Mouse (Mus musculus) embryo, embryonic 11.5 days (tissue): ENCODE results near the gene Fam110c.

Experiments
- DNase-seq: peaks from one replicate; pipeline ENCODE4 v3.0.0-alpha.2; 2012; ENCODE audit warnings: low read depth, low spot score

Fam110c gene

DNA sequence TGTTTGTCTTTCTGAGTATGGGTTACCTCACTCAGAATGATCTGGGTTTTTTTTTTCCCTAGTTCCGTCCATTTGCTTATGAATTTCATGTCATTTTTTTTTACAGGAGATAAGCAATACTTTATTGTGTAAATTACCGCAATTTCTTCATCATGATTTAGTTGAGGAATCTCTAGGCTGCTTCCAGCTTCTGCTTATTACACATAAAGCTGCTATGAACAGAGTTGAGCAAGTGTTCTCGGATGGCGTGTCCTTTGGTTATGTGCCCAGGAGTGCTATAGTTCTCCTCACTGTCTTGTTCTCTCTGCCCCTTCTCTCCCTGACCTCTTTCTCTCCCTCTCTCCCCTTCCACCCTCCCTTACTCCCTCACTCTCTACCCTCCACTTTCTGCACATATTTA, 28.2 kb downstream of the Fam110c start:
- no peak for DNase-seq

DNA sequence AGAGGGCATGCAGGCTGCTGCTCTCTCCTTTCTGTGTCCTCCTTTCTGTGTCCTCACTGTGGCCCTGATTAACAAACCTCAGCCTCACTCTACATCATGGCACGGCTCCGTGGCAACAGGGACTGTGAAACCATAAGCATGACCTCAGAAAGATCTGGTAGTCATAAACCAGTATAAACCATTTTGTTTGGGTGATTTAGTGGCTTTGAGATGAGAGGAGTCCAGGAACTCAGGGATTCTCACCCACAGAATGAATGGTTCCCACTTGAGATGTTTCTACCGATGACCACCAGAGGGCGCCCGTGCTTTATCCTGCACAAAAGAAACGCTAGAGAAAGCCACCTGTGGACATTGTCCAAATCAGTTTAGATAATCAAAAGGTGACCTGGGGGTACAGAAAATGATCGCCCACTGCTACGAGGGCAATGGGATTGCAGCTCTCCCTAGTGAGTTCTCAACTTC, 42.4 kb downstream of the Fam110c start:
- DNase-seq, result peak; percentile 46

DNA sequence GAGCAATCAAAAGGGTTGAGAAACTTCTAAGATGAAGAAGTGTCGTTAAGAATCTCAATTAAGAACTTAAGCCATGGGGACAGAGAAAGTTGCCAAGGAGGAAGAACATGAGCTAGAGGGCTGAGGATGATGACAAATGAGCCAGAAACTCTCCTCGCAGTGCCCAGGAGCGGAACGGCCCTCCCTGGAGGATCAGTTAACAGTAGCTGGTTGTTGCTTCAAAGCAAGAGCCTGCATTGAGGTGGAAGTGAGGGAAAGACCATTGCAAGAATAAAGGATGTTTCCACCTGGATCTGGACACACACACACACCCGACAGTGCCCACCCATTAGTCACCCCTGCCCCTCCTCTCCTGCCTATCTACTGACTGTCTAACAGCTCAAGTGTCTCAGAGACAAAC, 46.9 kb downstream of the Fam110c start:
- DNase-seq, result no peak

DNA sequence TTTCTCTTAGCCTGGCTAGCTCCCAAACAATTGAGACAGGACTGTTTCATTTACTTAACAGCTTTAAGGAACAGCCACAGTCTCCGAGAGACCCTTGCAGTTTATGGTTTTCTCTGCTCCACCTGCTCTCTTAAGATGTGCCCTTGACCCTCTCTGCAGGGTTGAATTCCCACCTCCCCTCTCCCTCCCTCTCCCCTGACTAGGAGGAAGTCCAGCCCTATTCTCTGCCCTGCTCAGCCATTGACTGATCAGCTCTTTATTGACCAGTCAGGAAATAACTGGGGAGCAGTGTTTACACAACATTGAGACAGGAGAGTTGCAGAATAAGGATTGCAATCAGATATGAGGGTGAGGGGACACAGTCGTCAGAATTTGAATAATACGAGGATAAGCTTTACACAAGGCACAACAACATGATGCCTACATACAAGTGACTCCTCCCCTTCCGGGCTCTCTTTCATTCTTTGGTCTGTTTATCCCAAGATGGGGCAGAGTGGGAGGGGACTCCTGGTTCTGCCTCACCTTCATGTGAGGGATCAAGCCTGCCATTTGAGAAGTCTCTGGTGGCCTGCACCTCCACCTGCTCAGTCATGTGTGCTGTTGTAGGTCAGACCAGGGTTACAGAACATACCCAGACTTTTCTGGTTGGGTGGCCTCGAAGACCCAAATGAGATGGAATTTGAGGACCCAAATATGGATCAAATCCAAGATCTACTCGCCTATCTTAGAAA, 49.4 kb downstream of the Fam110c start:
- no peak for DNase-seq

DNA sequence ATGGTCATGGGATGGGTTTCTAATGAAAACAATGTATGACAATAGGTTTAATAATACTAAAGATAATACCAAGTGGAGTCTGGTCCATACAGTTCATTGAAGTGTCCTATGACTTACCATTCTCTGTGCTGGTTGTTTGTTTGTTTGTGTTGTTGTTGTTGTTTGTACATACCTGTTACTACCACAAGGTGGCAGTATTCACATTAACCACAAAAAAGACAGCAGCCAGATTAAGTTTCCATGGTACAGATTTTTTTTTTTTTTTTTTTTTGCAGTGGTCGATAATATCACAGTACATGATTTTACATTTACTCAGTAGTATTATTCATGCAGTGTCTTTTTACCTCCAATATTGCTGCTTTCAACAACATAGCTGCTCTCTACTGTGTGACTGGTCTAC, 52.4 kb downstream of the Fam110c start:
- no peak for DNase-seq

DNA sequence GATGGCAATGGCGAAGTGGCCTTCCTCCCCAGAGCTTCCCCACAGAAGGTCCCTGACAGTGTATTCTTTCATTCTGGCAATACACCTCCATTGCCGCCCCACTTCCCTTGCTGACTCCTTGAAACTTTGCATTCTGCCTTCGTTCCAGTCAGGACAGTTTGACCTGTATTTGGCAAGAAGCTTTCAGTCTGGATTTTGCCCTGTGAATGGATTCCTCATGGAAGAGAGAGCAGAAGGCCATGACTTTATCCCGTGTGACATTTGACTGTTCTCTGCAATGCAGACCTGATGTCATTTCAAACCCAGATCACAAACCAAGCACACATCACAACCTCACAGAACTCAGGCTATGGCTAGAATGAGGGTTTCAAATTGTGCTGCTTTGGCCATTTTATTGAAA, 55.9 kb downstream of the Fam110c start:
- DNase-seq, result no peak
